In the genomic region with DNA sequence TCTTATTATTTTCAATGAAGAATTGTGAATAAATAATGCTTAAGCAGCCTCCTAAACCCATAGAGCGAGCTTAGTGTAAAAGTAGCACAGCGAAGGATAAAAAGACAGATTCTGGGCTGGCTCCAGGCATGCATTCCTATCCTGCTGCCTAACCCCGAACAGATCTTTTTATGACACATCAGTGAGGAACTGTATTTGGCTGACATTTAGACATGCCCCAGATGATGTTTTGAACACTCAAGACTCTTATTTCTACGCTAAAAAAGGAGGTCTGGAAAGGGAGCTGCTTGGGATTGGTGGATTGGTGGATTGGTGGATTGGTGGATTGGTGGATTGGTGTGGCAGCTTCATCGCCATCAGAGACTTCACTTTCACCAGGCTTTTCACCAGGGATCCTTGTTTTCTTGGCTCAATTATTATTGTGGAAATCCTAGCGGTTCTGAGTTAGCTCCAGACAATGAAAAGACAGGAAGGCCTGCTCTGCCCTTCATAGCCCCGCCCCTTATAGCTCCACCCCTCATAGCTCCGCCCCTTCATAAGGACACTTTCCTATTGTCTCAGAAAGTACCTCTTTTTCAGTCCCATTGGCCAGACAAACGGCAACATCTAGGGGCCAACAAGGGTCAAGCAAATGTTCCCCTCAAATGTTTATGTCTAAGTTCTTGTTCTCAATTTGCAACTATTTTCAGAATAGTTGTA, we compare ENCODE assay signal across 11 mouse cellular contexts. TPM values are rescaled to one million over a fixed set of nuclear protein-coding genes. Genes with fewer than 3 reads are reported as not detected.
DNase-seq lines count a peak whose midpoint lies in the region; ATAC-seq and TF ChIP-seq lines count a peak whose summit lies in the region.
"Had no signal": no experiment of that assay in that cellular context is flagged by ENCODE, and none has a peak within 500 bp of the region (broad histone marks: within the 10 kb centered on the region; RNA-seq: fewer than 3 reads in every experiment).

No protein-coding gene starts in this region.

- H3K27ac ChIP-seq in heart, postnatal 0 days (ENCODE audit: low read depth) = peak overlapping the region; percentile 75
- H3K27ac ChIP-seq in lung, postnatal 0 days (ENCODE audit: low read length) = peak overlapping the region; percentile 69
- H3K27ac ChIP-seq: layer of hippocampus, adult 2 months; neural tube, embryonic 15.5 days had no signal

- H3K4me2 ChIP-seq in heart, postnatal 0 days (ENCODE audit: low read depth, low read length) = no peak overlapping the region
- H3K4me2 ChIP-seq in lung, postnatal 0 days (replicated peaks; ENCODE audit: low read depth, low read length) = no peak overlapping the region
- H3K4me2 ChIP-seq: neural tube, embryonic 15.5 days had no signal

- TF ChIP-seq CTCF in heart, postnatal 0 days (IDR thresholded peaks at IDR 0.05; ENCODE audit: low read depth) = no peak
- no peak for TF ChIP-seq CTCF in lung, postnatal 0 days (IDR thresholded peaks at IDR 0.05)

- H3K4me3 ChIP-seq in heart, postnatal 0 days (ENCODE audit: low read depth, low read length) = no peak overlapping the region
- no peak overlapping the region for H3K4me3 ChIP-seq in lung, postnatal 0 days (ENCODE audit: low read depth, low read length)
- H3K4me3 ChIP-seq: erythroblast, embryonic 14.5 days; layer of hippocampus, adult 2 months; neural tube, embryonic 15.5 days had no signal

- 0 out of 2 replicates have a peak, but pooled peaks cover 9% of the 10 kb centered on the region for H3K4me1 ChIP-seq in heart, postnatal 0 days (ENCODE audit: control insufficient read depth, insufficient read depth)
- H3K4me1 ChIP-seq in lung, postnatal 0 days (ENCODE audit: insufficient read depth, low read depth, low read length) = no peaks in the 10 kb centered on the region

- no peak overlapping the region for H3K9ac ChIP-seq in heart, postnatal 0 days (replicated peaks; ENCODE audit: low read depth, low read length)
- H3K9ac ChIP-seq in lung, postnatal 0 days (replicated peaks; ENCODE audit: low read depth) = no peak overlapping the region
- H3K9ac ChIP-seq: neural tube, embryonic 15.5 days had no signal

- no peak for TF ChIP-seq EP300 in heart, postnatal 0 days (IDR thresholded peaks at IDR 0.05; ENCODE audit: low read depth)
- TF ChIP-seq EP300 in lung, postnatal 0 days (IDR thresholded peaks at IDR 0.05) = peak; percentile 32; the same call in 1 of the 2 replicates

- H3K9me3 ChIP-seq in heart, postnatal 0 days (replicated peaks; ENCODE audit: control insufficient read depth, low read length) = no peaks in the 10 kb centered on the region
- no peaks in the 10 kb centered on the region for H3K9me3 ChIP-seq in lung, postnatal 0 days (ENCODE audit: low read length)
- H3K9me3 ChIP-seq: neural tube, embryonic 15.5 days had no signal

- ATAC-seq in frontal cortex, adult (ENCODE audit: low TSS enrichment) = peak; percentile 55; the same call in 1 of the 2 replicates
- peak; percentile 80 for ATAC-seq in heart, postnatal 0 days (ENCODE audit: insufficient read depth, low read depth)
- ATAC-seq in lung, postnatal 0 days = peak; percentile 91

- no peaks in the 10 kb centered on the region for H3K27me3 ChIP-seq in heart, postnatal 0 days (ENCODE audit: control insufficient read depth, insufficient read depth, low read length)
- no peaks in the 10 kb centered on the region for H3K27me3 ChIP-seq in lung, postnatal 0 days (replicated peaks; ENCODE audit: insufficient read depth, low read length)
- H3K27me3 ChIP-seq: neural tube, embryonic 15.5 days had no signal

- no peaks in the 10 kb centered on the region for H3K36me3 ChIP-seq in heart, postnatal 0 days (replicated peaks; ENCODE audit: control insufficient read depth, insufficient read depth, low read length)
- no peaks in the 10 kb centered on the region for H3K36me3 ChIP-seq in lung, postnatal 0 days (ENCODE audit: insufficient read depth, low read length)
- H3K36me3 ChIP-seq: neural tube, embryonic 15.5 days had no signal

- 58% methylated on average over 9 of the region's 9 CpGs for WGBS in heart, postnatal 0 days
- 54% methylated on average over 9 of the region's 9 CpGs for WGBS in lung, postnatal 0 days

- no peak for DNase-seq in frontal cortex, postnatal 10 days (ENCODE audit: low spot score in 2 of 2)
- peak; percentile 35 for DNase-seq in ZHBTc4 (ENCODE audit: low read depth, low spot score)
- peak; percentile 61 for DNase-seq in heart, postnatal 0 days (ENCODE audit: low spot score)
- DNase-seq in lung, postnatal 0 days (ENCODE audit: low spot score) = peak; percentile 91
- no peak for DNase-seq in embryo, embryonic 9.5 days (ENCODE audit: extremely low spot score)
- no peak for DNase-seq in c-Kit-positive CD71-positive TER-119-positive erythroid progenitor cells, embryonic 14.5 days (ENCODE audit: low spot score)
- DNase-seq in thymus, postnatal 14 days = no peak

RNA-seq across cellular contexts. Expression of a gene that starts 59.6 kb away (rescaled TPM):
- 4.5 and 9.4 TPM in 2 replicates for total RNA-seq in heart, postnatal 0 days (2014; rRNA removed; ENCODE audit: low replicate concordance)
- polyA plus RNA-seq in heart, postnatal 0 days (2015; fragmentation: Nextera tagmentation; extraction: Ambion mirVana) = 1.4 and 1.5 TPM in 2 replicates
- 3.2 and 4.2 TPM in 2 replicates for polyA plus RNA-seq in lung, postnatal 0 days (2015; fragmentation: Nextera tagmentation; extraction: Ambion mirVana)

Comparison
In these comparisons a context has a peak if more than half of its experiments do, and no peak if none do; other contexts are left out.
1. DNase-seq: peak in ZHBTc4 (single experiment), heart, postnatal 0 days (single experiment) and lung, postnatal 0 days (single experiment); none in frontal cortex, postnatal 10 days (0 of 2), embryo, embryonic 9.5 days (single experiment), c-Kit-positive CD71-positive TER-119-positive erythroid progenitor cells, embryonic 14.5 days (single experiment) and thymus, postnatal 14 days (single experiment).
2. Peak in every context shown above with its lines, with median percentiles within 50 percentile points of each other: ATAC-seq.